Mouse (Mus musculus) hindbrain, embryonic 10.5 days (tissue): ENCODE data around the gene Frmpd3. TPM values are rescaled to one million over a fixed set of nuclear protein-coding genes. Genes with fewer than 3 reads are reported as not detected.
"Not testable (repeated sequence)": the region's sequence is repeated elsewhere in the genome, so short reads cannot be mapped to it uniquely, and the experiment has no call there.

ENCODE experiments used
- DNase-seq: peaks from one replicate; pipeline ENCODE4 v3.0.0-alpha.2; 2017; ENCODE audit warnings: low spot score
- H3K27ac ChIP-seq: fragments of 300-500 bp; sonication (generic); 2 replicates; pipeline ENCODE4 v1.5.1; 2016; ENCODE audit warnings: mild to moderate bottlenecking, moderate library complexity
- H3K27me3 ChIP-seq: fragments of 300-500 bp; sonication (generic); 2 replicates; pipeline ENCODE4 v1.6.1; 2016; ENCODE audit warnings: mild to moderate bottlenecking; ENCODE audit not compliant: poor library complexity, insufficient read depth, severe bottlenecking
- H3K36me3 ChIP-seq: fragments of 300-500 bp; sonication (generic); 2 replicates; pipeline ENCODE4 v1.6.1; 2016; ENCODE audit warnings: mild to moderate bottlenecking, moderate library complexity
- H3K4me1 ChIP-seq: fragments of 300-500 bp; sonication (generic); replicated peaks from 2 replicates; pipeline ENCODE4 v1.6.1; 2016; ENCODE audit warnings: mild to moderate bottlenecking
- H3K4me3 ChIP-seq: fragments of 300-500 bp; sonication (generic); 2 replicates; pipeline ENCODE4 v1.5.1; 2016; ENCODE audit warnings: mild to moderate bottlenecking, moderate library complexity
- H3K9me3 ChIP-seq: fragments of 300-500 bp; sonication (generic); 2 replicates; pipeline ENCODE4 v1.6.1; 2016; ENCODE audit warnings: mild to moderate bottlenecking, moderate library complexity
- WGBS: fragments of 180-500 bp; shearing (Covaris S2); methylation state at CpG from one replicate; pipeline ENCODE4 v1.1.7; 2016; 5-methylcytosine and 5-hydroxymethylcytosine counted together
- polyA plus RNA-seq: library from polyadenylated mRNA; unstranded; fragments of >200 nt; fragmentation: Nextera tagmentation; extraction: Ambion mirVana; gene quantifications from 2 replicates; pipeline ENCODE4 v1.2.1, GENCODE M21; 2016

Gene Frmpd3
- polyA plus RNA-seq = 0.58 and 1.8 TPM in 2 replicates

GRCm38 (mm10) chrX:140341656-140342392 lies at the start of gene Frmpd3:
Frmpd3 (plus strand) TSS chrX:140342263.
- peaks cover 88% of the 10 kb centered on the region for H3K27me3 ChIP-seq
- no peaks in the 10 kb centered on the region for H3K36me3 ChIP-seq
- no peaks in the 10 kb centered on the region; the same call in 1 of the 2 replicates for H3K4me1 ChIP-seq
- H3K27ac ChIP-seq = peak within 1 kb of the TSS; percentile 69
- H3K9me3 ChIP-seq = no peaks in the 10 kb centered on the region
- WGBS = 19% methylated on average over 23 of the region's 24 CpGs
- peak within 1 kb of the TSS; percentile 51 for H3K4me3 ChIP-seq
- no peak for DNase-seq

DNA sequence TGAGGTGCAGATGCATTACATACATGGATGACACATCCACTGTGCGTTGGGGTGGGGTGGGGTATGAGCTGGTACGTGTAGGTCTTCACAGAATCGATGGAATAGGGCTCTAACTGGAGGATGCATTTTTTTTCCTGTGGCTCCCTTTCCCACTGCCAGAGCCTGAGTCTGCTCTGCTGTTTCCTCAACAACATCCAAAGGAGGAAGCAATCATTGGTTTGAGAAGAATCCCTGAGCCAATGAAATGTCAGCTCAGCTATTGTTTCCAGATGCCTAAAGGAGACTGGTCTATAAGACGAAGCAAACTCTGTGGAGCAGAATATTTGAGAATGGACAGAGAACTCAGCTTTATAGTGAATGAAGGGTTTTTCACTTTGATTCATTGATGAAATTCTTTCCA lies 38.3 kb upstream of the Frmpd3 start:
- WGBS = 74% methylated on average over 4 of the region's 4 CpGs
- H3K27me3 ChIP-seq = peaks cover 80% of the 10 kb centered on the region
- no peak overlapping the region for H3K4me3 ChIP-seq
- no peaks in the 10 kb centered on the region for H3K9me3 ChIP-seq
- no peak overlapping the region for H3K27ac ChIP-seq
- H3K36me3 ChIP-seq = no peaks in the 10 kb centered on the region
- no peaks in the 10 kb centered on the region for H3K4me1 ChIP-seq
- DNase-seq = no peak

DNA sequence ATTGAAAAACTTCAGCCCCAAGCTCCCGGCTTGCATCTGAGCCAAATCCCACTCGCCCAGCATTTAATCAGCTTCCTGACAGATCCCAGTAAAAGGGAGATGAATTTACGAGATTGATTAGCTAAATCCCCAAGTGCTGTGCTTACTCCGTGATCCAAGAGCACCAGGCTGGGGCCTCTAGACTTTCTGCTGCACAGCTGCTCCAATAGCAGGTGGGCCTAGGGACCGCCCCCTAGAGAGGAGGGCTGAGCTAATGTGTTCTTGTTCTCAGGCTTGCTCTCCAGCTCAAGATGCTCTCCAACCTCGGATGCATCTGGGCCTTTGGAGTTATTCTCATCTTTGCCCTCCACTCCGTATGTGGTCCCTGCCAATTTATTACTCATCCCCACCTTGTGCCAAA lies 36.4 kb upstream of the Frmpd3 start:
- no peak overlapping the region for H3K27ac ChIP-seq
- H3K27me3 ChIP-seq = peaks cover 87% of the 10 kb centered on the region
- DNase-seq = no peak
- WGBS = 74% methylated on average over 7 of the region's 7 CpGs
- H3K9me3 ChIP-seq = no peaks in the 10 kb centered on the region
- no peaks in the 10 kb centered on the region for H3K4me1 ChIP-seq
- H3K36me3 ChIP-seq = no peaks in the 10 kb centered on the region
- no peak overlapping the region for H3K4me3 ChIP-seq

DNA sequence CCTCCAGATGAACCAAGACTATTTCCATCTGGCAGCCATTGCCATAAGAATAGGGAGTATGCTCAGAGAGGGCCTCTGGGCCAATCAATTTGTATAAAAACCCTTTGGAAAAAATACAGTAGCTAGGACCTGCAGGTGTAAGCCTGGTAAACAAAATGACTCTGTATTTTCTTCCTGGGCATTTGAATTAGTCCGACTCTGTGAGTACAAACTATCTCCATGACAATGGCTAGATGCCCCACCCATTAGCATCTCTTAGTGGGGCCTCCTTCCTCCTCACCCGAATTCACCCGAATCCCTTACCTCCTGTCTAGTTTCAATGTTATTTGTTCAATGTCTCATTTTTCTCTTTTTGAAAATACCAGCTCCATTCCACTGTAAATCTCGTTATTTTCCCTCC lies 24.1 kb upstream of the Frmpd3 start:
- Histone ChIP-seq H3K36me3 (no peaks in the 10 kb centered on the region), H3K4me3 (no peak overlapping the region), H3K27ac (no peak overlapping the region), H3K4me1 (no peaks in the 10 kb centered on the region), H3K27me3 (peaks cover 60% of the 10 kb centered on the region), H3K9me3 (no peaks in the 10 kb centered on the region)
- DNase-seq = no peak
- 77% methylated on average over 4 of the region's 4 CpGs for WGBS

GRCm38 (mm10) chrX:140319131-140319530 lies 22.9 kb upstream of the Frmpd3 start:
- DNase-seq = no peak
- Histone ChIP-seq H3K27ac (no peak overlapping the region), H3K9me3 (no peaks in the 10 kb centered on the region), H3K36me3 (no peaks in the 10 kb centered on the region), H3K4me1 (no peaks in the 10 kb centered on the region), H3K27me3 (peaks cover 55% of the 10 kb centered on the region), H3K4me3 (no peak overlapping the region)
- 82% methylated on average over 6 of the region's 6 CpGs for WGBS

- not testable (repeated sequence) for H3K4me1 ChIP-seq, DNase-seq, H3K4me3 ChIP-seq, H3K27ac ChIP-seq, H3K9me3 ChIP-seq, H3K36me3 ChIP-seq
- 79% methylated on average over 1 of the region's 1 CpGs for WGBS
- H3K27me3 ChIP-seq = peaks cover 43% of the 10 kb centered on the region
Measured at GRCm38 (mm10) chrX:140320671-140321070, 21.4 kb upstream of the Frmpd3 start.

DNA sequence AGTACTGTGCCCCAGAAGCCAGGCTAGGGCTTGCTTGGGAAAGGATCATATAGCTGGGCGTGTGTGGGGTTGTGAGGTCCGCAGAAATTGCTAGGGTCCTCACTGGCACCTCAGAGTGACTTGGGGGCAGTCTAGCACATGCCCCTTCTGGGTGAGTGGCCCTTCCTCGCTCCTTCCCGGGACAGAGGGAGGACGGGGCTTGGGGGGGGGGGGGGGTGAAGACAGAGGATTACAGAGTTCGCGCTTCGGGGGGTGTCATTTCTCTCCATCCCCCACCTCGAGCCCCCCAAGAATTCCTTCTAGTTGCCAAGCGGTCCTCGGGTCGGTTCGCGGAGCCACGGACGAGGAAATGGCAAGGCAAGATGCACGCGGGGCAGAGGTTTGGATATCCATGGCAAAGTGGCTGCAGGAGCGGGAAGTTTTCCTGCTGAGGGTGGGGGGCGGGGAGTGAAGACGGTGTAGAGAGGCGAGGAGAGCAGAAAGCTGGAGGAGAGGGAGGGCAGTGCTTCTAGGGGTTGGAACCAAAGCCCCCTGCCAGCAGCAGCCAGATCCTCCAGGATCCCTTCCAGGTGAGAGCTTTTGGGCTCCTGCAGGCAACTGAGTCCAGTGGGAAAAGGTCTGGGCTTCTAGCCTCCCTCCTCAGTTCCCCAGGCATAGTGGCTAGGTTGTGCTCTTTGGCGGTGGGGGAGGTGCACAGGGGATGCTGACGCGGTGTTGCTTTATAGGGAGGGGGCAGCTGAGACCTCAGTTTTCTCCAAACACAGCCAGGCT lies 515 bp downstream of the Frmpd3 start:
- 16% methylated on average over 25 of the region's 25 CpGs for WGBS
- DNase-seq = peak; percentile 35
- peaks cover 87% of the 10 kb centered on the region for H3K27me3 ChIP-seq

GRCm38 (mm10) chrX:140375628-140376027 lies 33.6 kb downstream of the Frmpd3 start:
- Histone ChIP-seq H3K27me3 (peaks cover 82% of the 10 kb centered on the region), H3K27ac (no peak overlapping the region), H3K9me3 (no peaks in the 10 kb centered on the region), H3K4me3 (no peak overlapping the region), H3K4me1 (no peaks in the 10 kb centered on the region), H3K36me3 (no peaks in the 10 kb centered on the region)
- 38% methylated on average over 4 of the region's 4 CpGs for WGBS
- DNase-seq = peak; percentile 10

More for the DNA sequence above, 515 bp downstream of the Frmpd3 start:
- no peaks in the 10 kb centered on the region; the same call in 1 of the 2 replicates for H3K4me1 ChIP-seq
- peak overlapping the region; percentile 51 for H3K4me3 ChIP-seq
- no peaks in the 10 kb centered on the region for H3K9me3 ChIP-seq
- no peaks in the 10 kb centered on the region for H3K36me3 ChIP-seq
- H3K27ac ChIP-seq = peak overlapping the region; percentile 69

DNA sequence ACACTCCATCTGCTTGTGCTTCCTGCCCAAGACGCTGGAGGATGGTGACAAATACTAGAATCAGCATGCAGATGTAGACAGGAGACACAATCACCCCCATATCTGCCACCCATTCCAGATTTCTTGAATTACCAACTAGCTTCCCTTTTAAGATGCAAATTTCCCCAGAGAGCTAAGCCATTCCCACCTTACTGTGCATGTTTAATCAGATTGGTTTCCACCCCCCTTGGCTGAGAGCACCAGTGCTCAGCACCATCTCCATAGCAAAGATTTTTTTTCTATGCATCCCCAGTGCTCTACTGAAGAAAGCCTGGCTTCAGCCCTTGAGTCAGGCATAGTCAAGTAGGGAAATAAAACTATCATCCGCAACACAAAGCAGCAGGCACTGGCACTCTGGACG lies 57.9 kb downstream of the Frmpd3 start:
- Histone ChIP-seq H3K4me3 (no peak overlapping the region), H3K9me3 (no peaks in the 10 kb centered on the region), H3K27ac (no peak overlapping the region), H3K36me3 (no peaks in the 10 kb centered on the region), H3K27me3 (peaks cover 54% of the 10 kb centered on the region), H3K4me1 (no peaks in the 10 kb centered on the region)
- WGBS = 51% methylated on average over 3 of the region's 3 CpGs
- no peak for DNase-seq

DNA sequence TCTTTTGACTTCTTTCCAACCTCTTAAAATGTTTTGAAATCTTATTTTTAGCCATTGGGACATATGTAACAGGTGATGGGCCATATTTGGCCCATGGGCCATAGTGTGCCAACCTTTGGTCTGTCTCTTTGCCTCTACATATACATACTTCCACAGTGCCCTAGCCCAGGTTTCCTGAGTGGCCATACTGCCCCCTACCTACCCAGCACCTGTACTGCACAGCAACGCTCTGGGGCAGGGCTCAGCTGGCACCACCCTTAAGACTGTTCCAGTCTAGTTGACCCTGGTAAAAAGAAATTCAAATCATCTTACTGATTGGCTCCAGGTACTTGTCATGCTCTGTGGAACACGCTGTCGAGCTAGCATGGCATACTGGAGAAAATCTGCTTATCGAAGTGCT lies 60.8 kb downstream of the Frmpd3 start:
- Histone ChIP-seq H3K4me1 (no peaks in the 10 kb centered on the region), H3K36me3 (no peaks in the 10 kb centered on the region), H3K27me3 (peaks cover 75% of the 10 kb centered on the region), H3K27ac (no peak overlapping the region), H3K9me3 (no peaks in the 10 kb centered on the region), H3K4me3 (no peak overlapping the region)
- WGBS = 57% methylated on average over 4 of the region's 4 CpGs
- DNase-seq = peak; percentile 8

GRCm38 (mm10) chrX:140406079-140406478 lies 64.0 kb downstream of the Frmpd3 start:
- Histone ChIP-seq H3K27me3 (peaks cover 63% of the 10 kb centered on the region), H3K4me3 (no peak overlapping the region), H3K36me3 (no peaks in the 10 kb centered on the region), H3K27ac (no peak overlapping the region), H3K4me1 (no peaks in the 10 kb centered on the region), H3K9me3 (no peaks in the 10 kb centered on the region)
- DNase-seq = no peak
- WGBS = 47% methylated on average over 4 of the region's 4 CpGs

DNA sequence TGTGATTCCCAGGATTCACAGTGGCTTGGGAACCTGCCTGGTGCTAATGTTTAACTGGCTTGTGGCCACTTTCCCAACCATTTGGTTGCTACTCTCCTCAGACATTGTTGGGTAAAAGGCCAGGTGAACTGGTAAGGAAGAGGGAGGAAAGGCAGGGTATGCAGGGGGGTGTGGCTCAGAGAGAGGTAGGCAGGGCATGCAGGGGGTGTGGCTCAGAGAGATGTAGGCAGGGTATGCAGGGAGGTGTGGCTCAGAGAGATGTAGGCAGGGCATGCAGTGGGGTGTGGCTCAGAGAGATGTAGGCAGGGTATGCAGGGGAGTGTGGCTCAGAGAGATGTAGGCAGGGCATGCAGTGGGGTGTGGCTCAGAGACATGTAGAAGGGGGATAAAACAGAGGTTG lies 64.4 kb downstream of the Frmpd3 start:
- Histone ChIP-seq H3K36me3 (no peaks in the 10 kb centered on the region), H3K27me3 (peaks cover 67% of the 10 kb centered on the region), H3K27ac (no peak overlapping the region), H3K9me3 (no peaks in the 10 kb centered on the region), H3K4me1 (no peaks in the 10 kb centered on the region), H3K4me3 (no peak overlapping the region)
- DNase-seq = no peak

- Histone ChIP-seq H3K9me3 (no peaks in the 10 kb centered on the region), H3K27me3 (peaks cover 63% of the 10 kb centered on the region), H3K36me3 (no peaks in the 10 kb centered on the region), H3K27ac (no peak overlapping the region), H3K4me1 (no peaks in the 10 kb centered on the region), H3K4me3 (no peak overlapping the region)
- no peak for DNase-seq
- 86% methylated on average over 5 of the region's 5 CpGs for WGBS
Measured at GRCm38 (mm10) chrX:140407593-140407992, 65.5 kb downstream of the Frmpd3 start.
